Mouse (Mus musculus) kidney, postnatal 4 days (tissue): ENCODE results near the gene Zscan4b.
"Not testable (repeated sequence)": the region's sequence is repeated elsewhere in the genome, so short reads cannot be mapped to it uniquely, and the experiment has no call there.

Experiments used
- DNase-seq, 2 experiments: peaks; one replicate each; pipeline ENCODE4 v3.0.0; 2021; ENCODE audit warnings: mixed read lengths in 2 of 2

Gene Zscan4b

DNA sequence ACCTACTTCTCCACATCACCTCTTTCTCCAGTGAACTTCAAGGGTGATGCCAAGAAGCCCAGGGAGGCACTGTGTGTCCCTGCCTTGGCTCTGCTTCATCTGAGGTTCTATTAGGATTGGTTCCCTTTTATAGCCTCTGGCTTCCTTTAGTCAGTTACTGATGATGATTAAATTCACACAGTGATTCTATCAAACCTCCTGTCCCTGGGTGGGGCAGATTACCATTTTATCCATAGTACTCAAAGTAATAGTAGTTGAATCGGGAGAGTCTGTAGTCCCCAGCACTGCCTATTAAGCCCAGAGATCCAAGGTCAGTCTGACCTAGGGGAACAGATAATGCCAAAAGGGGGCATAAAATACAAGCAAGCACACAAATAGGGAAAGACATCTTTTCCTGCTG is at the start of gene Zscan4b:
Gene Zscan4b, minus strand, starts transcription at position 101 of the 400 bp plus-strand sequence.
- not testable (repeated sequence) for DNase-seq
